Mouse (Mus musculus): ENCODE data around the gene Pex14. TPM values are rescaled to one million over a fixed set of nuclear protein-coding genes. Genes with fewer than 3 reads are reported as not detected.
"Not testable (repeated sequence)": the region's sequence is repeated elsewhere in the genome, so short reads cannot be mapped to it uniquely, and the experiment has no call there.

Gene Pex14
- polyA plus RNA-seq, 2 experiments, result 32.3 to 37.3 TPM

GRCm38 (mm10) chr4:149126115-149126509 is 26.4 kb upstream of the Pex14 start:
- WGBS, result 60% methylated on average over 6 of the region's 6 CpGs
- TF ChIP-seq POLR2A (IDR thresholded peaks at IDR 0.05; ENCODE audit: borderline replicate concordance, extremely low read depth, insufficient read depth, insufficient read length), result no peak
- no peak overlapping the region for H3K4me3 ChIP-seq (replicated peaks; ENCODE audit: low read length)
- H3K27me3 ChIP-seq (ENCODE audit: control insufficient read depth, insufficient read depth, low read length), result no peaks in the 10 kb centered on the region
- H3K4me2 ChIP-seq (replicated peaks; ENCODE audit: low read depth, low read length, severe bottlenecking), result no peak overlapping the region
- peaks cover 19% of the 10 kb centered on the region for H3K36me3 ChIP-seq (ENCODE audit: control insufficient read depth, insufficient read depth, low read length)
- DNase-seq (ENCODE audit: low spot score) (no peak), ATAC-seq (ENCODE audit: low FRiP score, low read depth) (no peak)
- no peaks in the 10 kb centered on the region for H3K9me3 ChIP-seq (ENCODE audit: control insufficient read depth, low read length)
- H3K4me1 ChIP-seq (ENCODE audit: control insufficient read depth, insufficient read depth, low read length), result peaks cover 2% of the 10 kb centered on the region; the same call in 1 of the 2 replicates
- H3K27ac ChIP-seq (replicated peaks; ENCODE audit: low read depth, low read length), result no peak overlapping the region
- no peak overlapping the region for H3K9ac ChIP-seq (ENCODE audit: low read depth, low read length, severe bottlenecking)

- Histone ChIP-seq H3K9me3 (ENCODE audit: control insufficient read depth, low read length) (no peaks in the 10 kb centered on the region), H3K4me2 (replicated peaks; ENCODE audit: low read depth, low read length, severe bottlenecking) (no peak overlapping the region), H3K27ac (replicated peaks; ENCODE audit: low read depth, low read length) (no peak overlapping the region), H3K36me3 (ENCODE audit: control insufficient read depth, insufficient read depth, low read length) (peaks cover 19% of the 10 kb centered on the region), H3K27me3 (ENCODE audit: control insufficient read depth, insufficient read depth, low read length) (no peaks in the 10 kb centered on the region), H3K9ac (ENCODE audit: low read depth, low read length, severe bottlenecking) (no peak overlapping the region), H3K4me3 (replicated peaks; ENCODE audit: low read length) (no peak overlapping the region), H3K4me1 (ENCODE audit: control insufficient read depth, insufficient read depth, low read length) (peaks cover 2% of the 10 kb centered on the region; the same call in 1 of the 2 replicates)
- ATAC-seq (ENCODE audit: low FRiP score, low read depth) (no peak), DNase-seq (ENCODE audit: low spot score) (no peak)
- 67% methylated on average over 11 of the region's 11 CpGs for WGBS
- TF ChIP-seq POLR2A (IDR thresholded peaks at IDR 0.05; ENCODE audit: borderline replicate concordance, extremely low read depth, insufficient read depth, insufficient read length), result no peak
These were observed 25.9 kb upstream of the Pex14 start for GRCm38 (mm10) chr4:149125341-149126114.

- peaks cover 2% of the 10 kb centered on the region; the same call in 1 of the 2 replicates for H3K4me1 ChIP-seq (ENCODE audit: control insufficient read depth, insufficient read depth, low read length)
- ATAC-seq (ENCODE audit: low FRiP score, low read depth), result no peak
- WGBS, result 63% methylated on average over 5 of the region's 5 CpGs
- H3K27ac ChIP-seq (replicated peaks; ENCODE audit: low read depth, low read length), result no peak overlapping the region
- no peak for TF ChIP-seq POLR2A (IDR thresholded peaks at IDR 0.05; ENCODE audit: borderline replicate concordance, extremely low read depth, insufficient read depth, insufficient read length)
- no peak overlapping the region for H3K9ac ChIP-seq (ENCODE audit: low read depth, low read length, severe bottlenecking)
- H3K9me3 ChIP-seq (ENCODE audit: control insufficient read depth, low read length), result no peaks in the 10 kb centered on the region
- no peak for DNase-seq (ENCODE audit: low spot score)
- peaks cover 17% of the 10 kb centered on the region for H3K36me3 ChIP-seq (ENCODE audit: control insufficient read depth, insufficient read depth, low read length)
- no peak overlapping the region for H3K4me3 ChIP-seq (replicated peaks; ENCODE audit: low read length)
- H3K4me2 ChIP-seq (replicated peaks; ENCODE audit: low read depth, low read length, severe bottlenecking), result no peak overlapping the region
- no peaks in the 10 kb centered on the region for H3K27me3 ChIP-seq (ENCODE audit: control insufficient read depth, insufficient read depth, low read length)
These were observed 23.8 kb upstream of the Pex14 start for GRCm38 (mm10) chr4:149123432-149123831.

- H3K27me3 ChIP-seq (ENCODE audit: control insufficient read depth, insufficient read depth, low read length); H3K4me3 ChIP-seq (replicated peaks; ENCODE audit: low read length); H3K27ac ChIP-seq (replicated peaks; ENCODE audit: low read depth, low read length); H3K4me2 ChIP-seq (replicated peaks; ENCODE audit: low read depth, low read length, severe bottlenecking); ATAC-seq (ENCODE audit: low FRiP score, low read depth); H3K9me3 ChIP-seq (ENCODE audit: control insufficient read depth, low read length); DNase-seq (ENCODE audit: low spot score); H3K9ac ChIP-seq (ENCODE audit: low read depth, low read length, severe bottlenecking); H3K36me3 ChIP-seq (ENCODE audit: control insufficient read depth, insufficient read depth, low read length); H3K4me1 ChIP-seq (ENCODE audit: control insufficient read depth, insufficient read depth, low read length): not testable (repeated sequence)
- 77% methylated on average over 12 of the region's 12 CpGs for WGBS
These were observed 20.4 kb upstream of the Pex14 start for GRCm38 (mm10) chr4:149119978-149120562.

- peak within 1 kb of the TSS; percentile 72 for H3K4me3 ChIP-seq (replicated peaks; ENCODE audit: low read length)
- H3K27ac ChIP-seq (replicated peaks; ENCODE audit: low read depth, low read length), result no peak within 1 kb of the TSS
- peak within 1 kb of the TSS; percentile 86 for H3K4me2 ChIP-seq (replicated peaks; ENCODE audit: low read depth, low read length, severe bottlenecking)
- WGBS, result under 1% methylated on average over 35 of the region's 35 CpGs
- peak; percentile 78 for ATAC-seq (ENCODE audit: low FRiP score, low read depth)
- H3K9me3 ChIP-seq (ENCODE audit: control insufficient read depth, low read length), result no peaks in the 10 kb centered on the region
- H3K9ac ChIP-seq (ENCODE audit: low read depth, low read length, severe bottlenecking), result peak within 1 kb of the TSS; percentile 84
- DNase-seq (ENCODE audit: low spot score), result peak; percentile 92
- H3K36me3 ChIP-seq (ENCODE audit: control insufficient read depth, insufficient read depth, low read length), result peaks cover 8% of the 10 kb centered on the region
- no peaks in the 10 kb centered on the region for H3K27me3 ChIP-seq (ENCODE audit: control insufficient read depth, insufficient read depth, low read length)
- H3K4me1 ChIP-seq (ENCODE audit: control insufficient read depth, insufficient read depth, low read length), result peaks cover 7% of the 10 kb centered on the region
- TF ChIP-seq POLR2A (IDR thresholded peaks at IDR 0.05; ENCODE audit: borderline replicate concordance, extremely low read depth, insufficient read depth, insufficient read length), result no peak; the same call in 1 of the 2 replicates
These were observed 4.3 kb upstream of the Pex14 start, which contains the start of gene Dffa for GRCm38 (mm10) chr4:149103875-149104561. Gene Dffa (plus strand): TSS chr4:149104146.

Measured in limb, embryonic 14.5 days (tissue).